Mouse (Mus musculus): ENCODE data around the gene Tbc1d17. TPM values are rescaled to one million over a fixed set of nuclear protein-coding genes. Genes with fewer than 3 reads are reported as not detected.

The Tbc1d17 gene
- polyA plus RNA-seq, 1 experiment from 2014 or later: 39.6 TPM

DNA sequence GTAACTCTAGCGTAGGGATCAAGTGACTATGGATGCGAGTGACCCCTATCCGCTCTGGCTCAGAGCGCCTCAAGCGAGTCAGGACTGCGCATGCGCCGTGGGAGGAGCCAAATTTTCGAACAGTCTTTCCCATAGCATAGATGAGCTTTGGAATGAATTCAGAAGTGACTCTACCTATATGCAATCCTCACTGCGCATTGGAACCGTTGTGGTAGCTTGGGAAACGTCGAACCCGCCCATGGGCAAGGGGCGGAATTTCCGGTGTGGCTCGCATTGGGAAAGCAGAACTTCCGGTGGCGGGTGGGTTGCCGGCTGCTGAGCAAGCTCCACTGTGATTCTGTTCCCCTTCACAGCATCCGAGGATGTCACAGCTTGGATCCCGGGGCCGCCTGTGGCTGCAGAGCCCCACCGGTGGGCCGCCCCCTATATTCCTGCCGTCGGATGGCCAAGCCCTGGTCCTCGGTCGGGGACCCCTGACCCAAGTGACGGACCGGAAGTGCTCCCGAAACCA, 8.2 kb upstream of the Tbc1d17 start, which contains the start of gene Pnkp:
Pnkp (plus strand) TSS at position 98 of the 511 bp plus-strand sequence.
- peak; percentile 23; the same call in 1 of the 2 replicates for ATAC-seq
- H3K36me3 ChIP-seq: peaks cover 41% of the 10 kb centered on the region
- peak within 1 kb of the TSS; percentile 90 for H3K9ac ChIP-seq
- WGBS (ENCODE audit: insufficient replicate concordance): 1% methylated on average over 32 of the region's 32 CpGs
- peak within 1 kb of the TSS; percentile 97 for H3K27ac ChIP-seq
- no peaks in the 10 kb centered on the region for H3K9me3 ChIP-seq (replicated peaks)
- peaks cover 76% of the 10 kb centered on the region for H3K4me1 ChIP-seq
- H3K4me2 ChIP-seq: peak within 1 kb of the TSS; percentile 89
- peak within 1 kb of the TSS; percentile 86 for H3K4me3 ChIP-seq
- H3K27me3 ChIP-seq (replicated peaks): no peaks in the 10 kb centered on the region

DNA sequence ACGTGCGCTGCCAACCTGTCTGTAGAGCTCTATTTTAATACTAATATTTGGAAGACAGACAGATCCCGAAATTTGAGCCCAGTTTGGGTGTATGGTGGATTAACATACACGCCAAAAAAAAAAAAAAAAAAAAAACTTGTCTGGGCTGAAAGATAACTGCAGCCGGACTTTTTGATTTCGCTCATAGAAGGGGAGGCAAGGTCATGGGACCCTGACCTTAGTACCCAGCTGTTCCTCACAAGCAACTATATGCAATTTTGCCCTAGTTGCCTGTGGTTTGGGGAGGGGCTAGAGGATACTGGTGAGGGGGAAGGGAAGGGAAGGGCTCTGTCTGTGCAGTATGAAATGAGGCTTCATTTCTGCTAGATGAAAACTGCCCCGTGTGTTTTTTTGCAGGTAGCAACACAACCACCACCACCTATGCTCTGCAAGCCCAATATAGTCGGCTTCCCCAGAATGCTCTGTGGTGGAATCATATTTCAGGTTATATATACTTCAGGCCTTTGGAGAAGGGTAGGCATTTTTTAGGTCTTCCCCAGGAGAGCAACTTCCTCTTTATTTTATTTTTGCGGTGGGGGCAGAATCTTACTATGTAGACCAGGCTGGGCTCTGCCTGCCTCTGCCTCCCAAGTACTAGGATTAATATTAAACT, 7.5 kb upstream of the Tbc1d17 start:
- H3K9me3 ChIP-seq (replicated peaks): no peaks in the 10 kb centered on the region
- peak overlapping the region; percentile 97 for H3K27ac ChIP-seq
- peak overlapping the region; percentile 86 for H3K4me3 ChIP-seq
- no peak for ATAC-seq
- H3K4me2 ChIP-seq: peak overlapping the region; percentile 89
- peak overlapping the region; percentile 90 for H3K9ac ChIP-seq
- no peaks in the 10 kb centered on the region for H3K27me3 ChIP-seq (replicated peaks)
- H3K4me1 ChIP-seq: peaks cover 83% of the 10 kb centered on the region
- H3K36me3 ChIP-seq: peaks cover 41% of the 10 kb centered on the region
- 20% methylated on average over 9 of the region's 9 CpGs for WGBS (ENCODE audit: insufficient replicate concordance)

DNA sequence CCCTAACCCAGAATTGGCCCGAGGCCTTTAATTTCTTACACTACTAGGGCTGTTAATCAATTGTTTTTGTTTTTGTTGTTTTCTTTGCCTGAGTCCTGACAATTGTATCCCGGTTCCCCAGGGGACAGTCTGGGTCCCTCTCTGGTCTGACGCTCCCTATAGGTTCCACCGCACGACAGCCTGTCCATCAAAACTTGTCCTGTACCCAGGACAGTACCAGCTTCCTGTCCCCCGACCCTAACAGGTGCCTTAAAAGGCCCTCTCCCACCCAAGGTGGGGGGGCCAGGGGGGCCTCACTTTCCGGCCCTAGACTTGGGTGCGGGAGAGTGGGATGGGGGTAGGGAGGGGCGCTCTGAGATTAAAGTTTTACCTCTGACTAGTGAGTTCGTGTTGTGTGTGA, 6.2 kb upstream of the Tbc1d17 start:
- H3K36me3 ChIP-seq: peaks cover 36% of the 10 kb centered on the region
- peak overlapping the region; percentile 97 for H3K27ac ChIP-seq
- WGBS (ENCODE audit: insufficient replicate concordance): 42% methylated on average over 10 of the region's 10 CpGs
- peak overlapping the region; percentile 89 for H3K4me2 ChIP-seq
- no peaks in the 10 kb centered on the region for H3K27me3 ChIP-seq (replicated peaks)
- no peak for ATAC-seq
- H3K9me3 ChIP-seq (replicated peaks): no peaks in the 10 kb centered on the region
- peak overlapping the region; percentile 90 for H3K9ac ChIP-seq
- peaks cover 82% of the 10 kb centered on the region for H3K4me1 ChIP-seq
- H3K4me3 ChIP-seq: peak overlapping the region; percentile 72

GRCm38 (mm10) chr7:44854356-44855031, 5.6 kb upstream of the Tbc1d17 start:
- Histone ChIP-seq H3K4me2 (peak overlapping the region; percentile 89), H3K4me1 (peaks cover 77% of the 10 kb centered on the region), H3K9me3 (replicated peaks) (no peaks in the 10 kb centered on the region), H3K27ac (peak overlapping the region; percentile 97), H3K36me3 (peaks cover 30% of the 10 kb centered on the region), H3K27me3 (replicated peaks) (no peaks in the 10 kb centered on the region), H3K4me3 (peak overlapping the region; percentile 72), H3K9ac (peak overlapping the region; percentile 90)
- ATAC-seq: peak; percentile 76
- under 1% methylated on average over 45 of the region's 45 CpGs for WGBS (ENCODE audit: insufficient replicate concordance)

GRCm38 (mm10) chr7:44853596-44854355, 4.9 kb upstream of the Tbc1d17 start:
- H3K27ac ChIP-seq: peak overlapping the region; percentile 97
- peaks cover 28% of the 10 kb centered on the region for H3K36me3 ChIP-seq
- 29% methylated on average over 26 of the region's 26 CpGs for WGBS (ENCODE audit: insufficient replicate concordance)
- no peaks in the 10 kb centered on the region for H3K27me3 ChIP-seq (replicated peaks)
- peak overlapping the region; percentile 90 for H3K9ac ChIP-seq
- H3K4me3 ChIP-seq: peak overlapping the region; percentile 72
- no peaks in the 10 kb centered on the region for H3K9me3 ChIP-seq (replicated peaks)
- H3K4me1 ChIP-seq: peaks cover 74% of the 10 kb centered on the region
- H3K4me2 ChIP-seq: peak overlapping the region; percentile 89
- peak; percentile 9 for ATAC-seq

DNA sequence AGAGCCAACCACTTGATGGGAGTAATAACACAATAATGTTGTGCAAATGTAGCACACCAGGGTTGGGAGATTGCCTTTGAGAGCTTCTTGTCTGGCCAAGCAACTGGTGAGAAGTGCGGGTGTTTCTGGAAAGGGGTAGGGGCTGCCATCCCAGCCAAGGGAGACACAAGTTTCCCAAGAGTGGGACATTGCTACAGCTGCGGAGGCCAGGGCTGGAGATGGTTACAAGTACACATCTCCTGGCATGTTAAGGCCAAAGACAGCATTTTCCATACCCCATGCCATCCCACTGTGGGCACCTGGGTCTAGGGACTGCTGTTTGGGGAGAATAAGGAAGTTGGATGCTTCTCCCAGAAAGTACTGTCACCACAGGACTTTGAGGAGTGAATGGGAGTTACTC, 4.2 kb upstream of the Tbc1d17 start:
- peak overlapping the region; percentile 97 for H3K27ac ChIP-seq
- ATAC-seq: no peak
- peak overlapping the region; percentile 90; the same call in 1 of the 2 replicates for H3K9ac ChIP-seq

DNA sequence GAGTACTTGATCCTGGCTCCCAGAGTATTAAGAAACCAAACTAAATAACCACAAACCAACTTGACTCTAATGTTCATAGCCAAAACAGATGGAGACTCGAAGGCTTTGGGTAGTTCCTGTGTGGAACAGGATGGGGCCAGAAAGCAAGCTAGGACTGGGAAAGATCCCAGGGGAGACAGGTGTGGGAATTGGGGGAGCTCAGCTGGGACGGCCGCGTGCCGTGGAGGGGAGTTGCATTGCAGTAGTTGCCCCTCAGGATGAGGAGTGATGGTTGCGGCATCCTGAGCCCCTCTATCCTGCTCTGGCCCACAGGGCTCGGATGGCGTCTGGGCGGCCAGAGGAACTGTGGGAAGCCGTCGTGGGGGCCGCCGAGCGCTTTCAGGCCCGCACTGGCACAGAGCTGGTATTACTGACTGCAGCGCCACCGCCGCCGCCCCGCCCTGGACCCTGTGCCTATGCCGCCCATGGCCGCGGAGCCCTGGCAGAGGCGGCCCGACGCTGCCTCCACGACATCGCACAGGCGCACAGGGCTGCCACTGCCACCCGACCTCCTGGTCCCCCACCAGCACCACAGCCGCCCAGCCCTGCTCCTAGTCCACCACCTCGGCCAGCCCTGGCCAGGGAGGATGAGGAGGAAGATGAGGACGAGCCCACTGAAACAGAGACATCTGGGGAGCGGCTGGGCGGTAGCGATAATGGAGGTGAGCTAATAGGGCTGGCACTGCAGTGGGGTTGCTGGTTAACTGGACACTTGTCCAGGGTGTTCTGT, 3.6 kb upstream of the Tbc1d17 start:
- no peak overlapping the region for H3K4me2 ChIP-seq

More for the DNA sequence above, 4.2 kb upstream of the Tbc1d17 start:
- Histone ChIP-seq H3K4me3 (0 out of 2 replicates have a peak overlapping the region, but pooled peaks have one; percentile 72), H3K27me3 (replicated peaks) (no peaks in the 10 kb centered on the region), H3K4me1 (peaks cover 69% of the 10 kb centered on the region), H3K4me2 (peak overlapping the region; percentile 89), H3K9me3 (replicated peaks) (no peaks in the 10 kb centered on the region), H3K36me3 (peaks cover 23% of the 10 kb centered on the region)
- 93% methylated on average over 2 of the region's 2 CpGs for WGBS (ENCODE audit: insufficient replicate concordance)

DNA sequence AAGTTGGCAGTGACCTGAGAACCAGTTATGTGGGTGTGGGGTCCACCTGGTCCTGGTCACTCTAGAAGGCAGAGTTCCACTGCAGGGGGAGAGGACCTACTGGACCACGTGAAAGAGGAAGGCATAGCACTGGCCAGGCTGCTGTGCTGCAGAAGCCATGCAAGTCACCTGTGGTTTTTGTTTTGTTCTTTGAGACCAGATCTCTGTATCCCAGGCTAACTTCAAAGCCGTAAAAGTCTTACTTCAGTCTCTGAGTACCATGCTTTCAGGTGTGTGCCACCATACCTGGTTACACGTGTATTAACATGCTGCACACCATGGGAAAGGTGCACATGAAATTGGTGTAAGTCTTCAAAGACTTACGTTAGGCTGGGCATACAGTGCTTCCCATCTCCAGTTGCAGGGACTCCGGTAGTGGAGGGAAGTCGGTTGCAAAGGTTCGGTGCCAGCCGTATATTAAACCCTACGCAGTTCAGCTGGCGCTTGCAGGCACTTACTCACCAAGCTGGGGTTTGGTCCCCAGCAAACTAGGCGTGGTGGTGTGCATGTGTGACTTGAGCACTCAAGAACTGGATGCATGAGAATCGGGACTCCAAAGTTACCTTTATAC, 2.9 kb upstream of the Tbc1d17 start:
- no peak for ATAC-seq
- H3K27me3 ChIP-seq (replicated peaks): no peaks in the 10 kb centered on the region
- H3K4me2 ChIP-seq: peak overlapping the region; percentile 95
- no peaks in the 10 kb centered on the region for H3K9me3 ChIP-seq (replicated peaks)
- peak overlapping the region; percentile 94 for H3K27ac ChIP-seq
- 82% methylated on average over 12 of the region's 12 CpGs for WGBS (ENCODE audit: insufficient replicate concordance)
- peak overlapping the region; percentile 84; the same call in 1 of the 2 replicates for H3K4me3 ChIP-seq
- peaks cover 27% of the 10 kb centered on the region for H3K36me3 ChIP-seq
- peaks cover 73% of the 10 kb centered on the region for H3K4me1 ChIP-seq
- H3K9ac ChIP-seq: peak overlapping the region; percentile 89

More for the DNA sequence above, 3.6 kb upstream of the Tbc1d17 start:
- no peak overlapping the region for H3K4me3 ChIP-seq
- no peak for ATAC-seq
- peaks cover 23% of the 10 kb centered on the region for H3K36me3 ChIP-seq
- H3K4me1 ChIP-seq: peaks cover 71% of the 10 kb centered on the region
- H3K9me3 ChIP-seq (replicated peaks): no peaks in the 10 kb centered on the region
- H3K27ac ChIP-seq: peak overlapping the region; percentile 97
- 85% methylated on average over 36 of the region's 36 CpGs for WGBS (ENCODE audit: insufficient replicate concordance)
- H3K27me3 ChIP-seq (replicated peaks): no peaks in the 10 kb centered on the region
- H3K9ac ChIP-seq: no peak overlapping the region

- Histone ChIP-seq H3K4me3 (peak overlapping the region; percentile 84), H3K27ac (peak overlapping the region; percentile 94), H3K36me3 (peaks cover 34% of the 10 kb centered on the region), H3K4me2 (peak overlapping the region; percentile 95), H3K4me1 (peaks cover 65% of the 10 kb centered on the region), H3K9me3 (replicated peaks) (no peaks in the 10 kb centered on the region), H3K27me3 (replicated peaks) (no peaks in the 10 kb centered on the region), H3K9ac (peak overlapping the region; percentile 89)
- WGBS (ENCODE audit: insufficient replicate concordance): 57% methylated on average over 8 of the region's 8 CpGs
- ATAC-seq: no peak
These were observed 2.1 kb upstream of the Tbc1d17 start for GRCm38 (mm10) chr7:44850789-44851624.

GRCm38 (mm10) chr7:44850146-44850545, 1.3 kb upstream of the Tbc1d17 start:
- Histone ChIP-seq H3K27ac (peak overlapping the region; percentile 94), H3K36me3 (peaks cover 42% of the 10 kb centered on the region), H3K4me1 (peaks cover 57% of the 10 kb centered on the region), H3K9ac (peak overlapping the region; percentile 89), H3K9me3 (replicated peaks) (no peaks in the 10 kb centered on the region), H3K4me2 (peak overlapping the region; percentile 95), H3K4me3 (peak overlapping the region; percentile 84), H3K27me3 (replicated peaks) (no peaks in the 10 kb centered on the region)
- peak; percentile 52 for ATAC-seq
- WGBS (ENCODE audit: insufficient replicate concordance): 0% methylated on average over 33 of the region's 33 CpGs

All from liver, embryonic 12.5 days (tissue).